Mouse (Mus musculus): ENCODE measurements around the gene Xbp1.
"Not testable (repeated sequence)": the region's sequence is repeated elsewhere in the genome, so short reads cannot be mapped to it uniquely, and the experiment has no call there.

Gene Xbp1

GRCm38 (mm10) chr11:5502351-5503051, 18.0 kb upstream of the Xbp1 start:
- DNase-seq = no peak

GRCm38 (mm10) chr11:5505856-5506575, 14.4 kb upstream of the Xbp1 start:
- DNase-seq = no peak

- no peak for DNase-seq
Observed at GRCm38 (mm10) chr11:5509215-5510098, 11.0 kb upstream of the Xbp1 start.

- no peak for DNase-seq
Observed at GRCm38 (mm10) chr11:5510099-5510391, 10.4 kb upstream of the Xbp1 start.

GRCm38 (mm10) chr11:5510686-5511085, 9.8 kb upstream of the Xbp1 start:
- DNase-seq = not testable (repeated sequence)

GRCm38 (mm10) chr11:5512099-5512725, 8.2 kb upstream of the Xbp1 start:
- DNase-seq = no peak

- no peak for DNase-seq
Observed at GRCm38 (mm10) chr11:5512961-5513360, 7.5 kb upstream of the Xbp1 start.

GRCm38 (mm10) chr11:5514091-5514490, 6.4 kb upstream of the Xbp1 start:
- no peak for DNase-seq

GRCm38 (mm10) chr11:5515196-5515595, 5.3 kb upstream of the Xbp1 start:
- DNase-seq = no peak

- no peak for DNase-seq
Observed at GRCm38 (mm10) chr11:5515655-5516054, 4.8 kb upstream of the Xbp1 start.

- DNase-seq = no peak
Observed at GRCm38 (mm10) chr11:5516151-5516550, 4.3 kb upstream of the Xbp1 start.

GRCm38 (mm10) chr11:5516617-5517016, 3.8 kb upstream of the Xbp1 start:
- no peak for DNase-seq

- no peak for DNase-seq
Observed at GRCm38 (mm10) chr11:5517346-5517745, 3.1 kb upstream of the Xbp1 start.

GRCm38 (mm10) chr11:5519681-5520080, 778 bp upstream of the Xbp1 start:
- DNase-seq = no peak

GRCm38 (mm10) chr11:5521266-5521515, 732 bp downstream of the Xbp1 start:
- no peak for DNase-seq

- peak; percentile 83 for DNase-seq
Observed at GRCm38 (mm10) chr11:5521516-5522291, 1.2 kb downstream of the Xbp1 start.

GRCm38 (mm10) chr11:5522798-5523415, 2.4 kb downstream of the Xbp1 start:
- no peak for DNase-seq

- DNase-seq = no peak
Observed at GRCm38 (mm10) chr11:5525418-5525817, 5.0 kb downstream of the Xbp1 start.

- DNase-seq = no peak
Observed at GRCm38 (mm10) chr11:5526573-5527439, 6.3 kb downstream of the Xbp1 start.

- no peak for DNase-seq
Observed at GRCm38 (mm10) chr11:5527865-5528523, 7.5 kb downstream of the Xbp1 start.

- DNase-seq = no peak
Observed at GRCm38 (mm10) chr11:5528841-5529240, 8.4 kb downstream of the Xbp1 start.
